ENCODE assay signal across 13 mouse cellular contexts in the genomic region with DNA sequence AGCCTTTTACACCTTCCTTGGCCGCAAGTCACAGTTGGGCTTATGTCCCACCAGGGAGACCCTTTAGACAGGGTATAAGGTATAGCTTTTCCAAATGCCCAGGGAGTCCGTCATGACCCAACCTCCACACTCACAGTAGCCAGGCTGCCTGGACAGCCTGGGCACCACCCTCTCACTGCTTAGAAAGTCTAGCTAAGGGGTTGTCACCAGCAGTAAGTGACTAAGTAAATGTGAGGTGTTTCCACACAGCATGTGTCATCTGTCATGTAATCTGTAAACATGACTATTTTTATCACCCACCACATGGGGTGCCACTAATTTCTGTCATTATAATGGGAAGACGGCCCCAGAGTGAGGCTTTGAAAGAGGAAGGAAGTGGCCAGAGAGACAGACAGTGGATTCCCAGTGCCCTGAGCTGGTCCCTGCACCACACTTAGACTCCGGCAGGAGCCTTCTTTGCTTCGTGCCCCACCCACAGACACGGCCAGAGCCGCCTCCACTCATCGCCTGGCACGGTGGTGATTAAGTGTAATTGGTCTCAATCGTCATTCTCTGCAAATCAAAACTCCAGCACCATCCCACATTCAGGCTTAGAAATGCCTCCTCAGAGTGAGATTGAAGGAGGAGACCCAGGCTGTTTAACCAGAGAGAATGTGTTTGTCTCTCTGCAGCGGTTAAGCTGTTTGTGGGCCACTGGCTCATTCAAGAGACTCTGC.
DNase-seq lines count a peak whose midpoint lies in the region; ATAC-seq and TF ChIP-seq lines count a peak whose summit lies in the region.
"Had no signal": no experiment of that assay in that cellular context is flagged by ENCODE, and none has a peak within 500 bp of the region (broad histone marks: within the 10 kb centered on the region; RNA-seq: fewer than 3 reads in every experiment).

No protein-coding gene starts in this region.

- H3K27ac ChIP-seq in heart, embryonic 11.5 days (ENCODE audit: low read depth, low read length), result 0 out of 2 replicates have a peak overlapping the region, but pooled peaks have one; percentile 22
- no peak overlapping the region for H3K27ac ChIP-seq in midbrain, embryonic 11.5 days (ENCODE audit: low read depth, low read length)
- H3K27ac ChIP-seq in midbrain, embryonic 10.5 days (replicated peaks), result no peak overlapping the region
- H3K27ac ChIP-seq in cerebellum, adult 2 months (ENCODE audit: insufficient read depth, low read length), result no peak overlapping the region
- H3K27ac ChIP-seq: embryonic facial prominence, embryonic 15.5 days; hindbrain, postnatal 0 days; midbrain, embryonic 13.5 days had no signal

- no peak overlapping the region for H3K4me3 ChIP-seq in heart, embryonic 11.5 days (ENCODE audit: low read depth, low read length)
- no peak overlapping the region for H3K4me3 ChIP-seq in midbrain, embryonic 11.5 days (ENCODE audit: low read depth, low read length)
- H3K4me3 ChIP-seq in midbrain, embryonic 10.5 days, result no peak overlapping the region
- no peak overlapping the region for H3K4me3 ChIP-seq in cerebellum, adult 2 months (replicated peaks; ENCODE audit: insufficient read depth, low read depth, low read length)
- H3K4me3 ChIP-seq: embryonic facial prominence, embryonic 15.5 days; midbrain, embryonic 13.5 days had no signal

- no peak for DNase-seq in heart, postnatal 36 days
- DNase-seq in midbrain, embryonic 11.5 days (ENCODE audit: low spot score, missing footprints), result peak; percentile 49
- DNase-seq in midbrain, embryonic 10.5 days (ENCODE audit: low spot score), result no peak
- peak; percentile 29 for DNase-seq in layer of hippocampus, adult 9-11 months
- DNase-seq in telencephalon, adult 2 months (ENCODE audit: low read depth, low spot score), result peak; percentile 24
- DNase-seq in cerebellum, adult 2 months, result no peak
- no peak for DNase-seq in embryo, embryonic 9.5 days (ENCODE audit: extremely low spot score)
- DNase-seq: cerebellum, adult 9-11 months; kidney, postnatal 10 days had no signal

- TF ChIP-seq CTCF in cerebellum, adult 2 months (IDR thresholded peaks at IDR 0.05; ENCODE audit: borderline replicate concordance, insufficient read depth, low read depth, low read length), result no peak

- no peak overlapping the region for H3K9ac ChIP-seq in heart, embryonic 11.5 days (ENCODE audit: low read depth, low read length)
- no peak overlapping the region for H3K9ac ChIP-seq in midbrain, embryonic 11.5 days (ENCODE audit: low read length)
- H3K9ac ChIP-seq: embryonic facial prominence, embryonic 15.5 days; midbrain, embryonic 13.5 days had no signal

- no peak overlapping the region for H3K4me2 ChIP-seq in heart, embryonic 11.5 days
- H3K4me2 ChIP-seq in midbrain, embryonic 11.5 days, result no peak overlapping the region
- H3K4me2 ChIP-seq: embryonic facial prominence, embryonic 15.5 days; midbrain, embryonic 13.5 days had no signal

- 39% methylated on average over 11 of the region's 11 CpGs for WGBS in heart, embryonic 11.5 days (ENCODE audit: insufficient replicate concordance)
- 83% methylated on average over 11 of the region's 11 CpGs for WGBS in midbrain, embryonic 11.5 days
- WGBS in midbrain, embryonic 10.5 days, result 84% methylated on average over 11 of the region's 11 CpGs
- WGBS in cerebellum, adult 2 months, result 85% methylated on average over 11 of the region's 11 CpGs

- H3K9me3 ChIP-seq in heart, embryonic 11.5 days (replicated peaks; ENCODE audit: control insufficient read depth, low read length), result no peaks in the 10 kb centered on the region
- H3K9me3 ChIP-seq in midbrain, embryonic 11.5 days (ENCODE audit: control insufficient read depth, low read length), result no peaks in the 10 kb centered on the region
- H3K9me3 ChIP-seq in midbrain, embryonic 10.5 days (replicated peaks), result 0 out of 2 replicates have a peak, but pooled peaks cover 4% of the 10 kb centered on the region
- H3K9me3 ChIP-seq: embryonic facial prominence, embryonic 15.5 days; midbrain, embryonic 13.5 days had no signal

- peaks cover 6% of the 10 kb centered on the region for H3K4me1 ChIP-seq in heart, embryonic 11.5 days (ENCODE audit: control insufficient read depth, insufficient read depth, low read length)
- no peaks in the 10 kb centered on the region for H3K4me1 ChIP-seq in midbrain, embryonic 11.5 days (ENCODE audit: control insufficient read depth, insufficient read depth, low read length)
- H3K4me1 ChIP-seq in midbrain, embryonic 10.5 days, result no peaks in the 10 kb centered on the region
- no peaks in the 10 kb centered on the region for H3K4me1 ChIP-seq in cerebellum, adult 2 months (ENCODE audit: control insufficient read depth, insufficient read depth, low read length)
- H3K4me1 ChIP-seq: embryonic facial prominence, embryonic 15.5 days; midbrain, embryonic 13.5 days had no signal

- TF ChIP-seq POLR2A in cerebellum, adult 2 months (IDR thresholded peaks at IDR 0.05; ENCODE audit: borderline replicate concordance, insufficient read depth, low read length), result no peak

- no peak for ATAC-seq in heart, embryonic 11.5 days (replicated peaks; ENCODE audit: insufficient number of reproducible peaks, low FRiP score, low TSS enrichment)
- no peak for ATAC-seq in midbrain, embryonic 11.5 days (ENCODE audit: low FRiP score)
- ATAC-seq: hindbrain, postnatal 0 days; midbrain, embryonic 13.5 days had no signal

- intact Hi-C loops in heart, postnatal 36 days (cut with DNase I), result no loop called here

- H3K36me3 ChIP-seq in heart, embryonic 11.5 days (ENCODE audit: control insufficient read depth, insufficient read depth, low read length), result no peaks in the 10 kb centered on the region
- no peaks in the 10 kb centered on the region for H3K36me3 ChIP-seq in midbrain, embryonic 11.5 days (ENCODE audit: control insufficient read depth, insufficient read depth, low read length)
- H3K36me3 ChIP-seq in midbrain, embryonic 10.5 days, result no peaks in the 10 kb centered on the region
- H3K36me3 ChIP-seq: embryonic facial prominence, embryonic 15.5 days; midbrain, embryonic 13.5 days had no signal

- H3K27me3 ChIP-seq in heart, embryonic 11.5 days (ENCODE audit: control insufficient read depth, insufficient read depth, low read length), result peaks cover 7% of the 10 kb centered on the region; the same call in 1 of the 2 replicates
- H3K27me3 ChIP-seq in midbrain, embryonic 11.5 days (ENCODE audit: control insufficient read depth, insufficient read depth, low read length), result no peaks in the 10 kb centered on the region
- H3K27me3 ChIP-seq in midbrain, embryonic 10.5 days (ENCODE audit: low read depth, poor library complexity, severe bottlenecking), result no peaks in the 10 kb centered on the region
- no peaks in the 10 kb centered on the region for H3K27me3 ChIP-seq in cerebellum, adult 2 months (ENCODE audit: control insufficient read depth, insufficient read depth, low read length)
- H3K27me3 ChIP-seq: embryonic facial prominence, embryonic 15.5 days; midbrain, embryonic 13.5 days had no signal

Comparison
In these comparisons a context has a peak if more than half of its experiments do, and no peak if none do; other contexts are left out.
1. DNase-seq: peak in midbrain, embryonic 11.5 days (single experiment), layer of hippocampus, adult 9-11 months (single experiment) and telencephalon, adult 2 months (single experiment); none in heart, postnatal 36 days (0 of 2), midbrain, embryonic 10.5 days (single experiment), cerebellum, adult 2 months (0 of 2) and embryo, embryonic 9.5 days (single experiment).